In the genomic region with DNA sequence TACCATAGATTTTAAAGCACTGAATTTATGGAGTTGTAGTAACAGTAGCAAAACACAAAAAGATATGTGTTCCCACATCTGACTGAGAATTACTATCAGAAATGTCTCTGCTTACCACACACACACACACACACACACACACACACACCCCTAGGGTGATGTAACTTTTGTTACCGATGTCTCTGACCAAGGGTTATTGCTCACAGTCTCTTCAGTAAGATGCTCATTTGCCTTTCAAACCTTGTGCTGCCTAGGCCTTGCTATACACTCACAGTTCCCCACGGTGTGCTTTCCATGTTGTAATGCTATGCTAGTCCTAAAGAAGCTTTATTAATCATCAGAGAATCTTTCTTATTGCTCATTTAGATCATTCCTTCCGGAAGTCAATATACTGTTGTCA, we compare ENCODE assay signal across 27 mouse cellular contexts.
"Had no signal": no experiment of that assay in that cellular context is flagged by ENCODE, and none has a peak within 500 bp of the region (broad histone marks: within the 10 kb centered on the region; RNA-seq: fewer than 3 reads in every experiment).

No protein-coding gene starts in this region.

- H3K36me3 ChIP-seq: embryonic facial prominence, embryonic 15.5 days had no signal

- H3K9ac ChIP-seq: embryonic facial prominence, embryonic 12.5 days; embryonic facial prominence, embryonic 13.5 days; embryonic facial prominence, embryonic 15.5 days; forebrain, embryonic 12.5 days; forebrain, embryonic 13.5 days; forebrain, embryonic 15.5 days; forebrain, postnatal 0 days had no signal

- H3K4me3 ChIP-seq: embryonic facial prominence, embryonic 10.5 days; embryonic facial prominence, embryonic 12.5 days; embryonic facial prominence, embryonic 13.5 days; embryonic facial prominence, embryonic 15.5 days; erythroblast, embryonic 14.5 days; forebrain, embryonic 10.5 days; forebrain, embryonic 12.5 days; forebrain, embryonic 13.5 days; forebrain, embryonic 15.5 days; gastrocnemius, adult 2 months; heart, adult 2 months had no signal

- H3K27ac ChIP-seq: embryonic facial prominence, embryonic 10.5 days; embryonic facial prominence, embryonic 12.5 days; embryonic facial prominence, embryonic 13.5 days; embryonic facial prominence, embryonic 15.5 days; forebrain, embryonic 10.5 days; forebrain, embryonic 12.5 days; forebrain, embryonic 13.5 days; forebrain, embryonic 15.5 days; gastrocnemius, adult 2 months; heart, adult 2 months had no signal

- H3K4me1 ChIP-seq: embryonic facial prominence, embryonic 12.5 days; embryonic facial prominence, embryonic 15.5 days had no signal

- H3K9me3 ChIP-seq: embryonic facial prominence, embryonic 10.5 days; embryonic facial prominence, embryonic 12.5 days; embryonic facial prominence, embryonic 13.5 days; embryonic facial prominence, embryonic 15.5 days; forebrain, embryonic 10.5 days; forebrain, embryonic 12.5 days; forebrain, embryonic 13.5 days; forebrain, embryonic 15.5 days had no signal

- DNase-seq: cerebellum, adult 9-10 months; cerebellum, adult 9-11 months; cerebellum, postnatal 10 days; cerebellum, postnatal 14 days; cerebellum, postnatal 25 days; cerebellum, postnatal 36 days; embryo, embryonic 11 days; forebrain, postnatal 0 days; gastrocnemius, adult 2 months; gastrocnemius, postnatal 10 days; gastrocnemius, postnatal 14 days; gastrocnemius, postnatal 25 days; gastrocnemius, postnatal 36 days; heart, adult 11 months; heart, adult 18-20 months; heart, adult 2 months had no signal

- H3K4me2 ChIP-seq: embryonic facial prominence, embryonic 12.5 days; embryonic facial prominence, embryonic 13.5 days; embryonic facial prominence, embryonic 15.5 days; forebrain, embryonic 12.5 days; forebrain, embryonic 13.5 days; forebrain, embryonic 15.5 days had no signal

- H3K27me3 ChIP-seq: embryonic facial prominence, embryonic 12.5 days; embryonic facial prominence, embryonic 13.5 days; embryonic facial prominence, embryonic 15.5 days; forebrain, embryonic 12.5 days; forebrain, embryonic 13.5 days; forebrain, embryonic 15.5 days had no signal

- ATAC-seq: forebrain, embryonic 13.5 days; forebrain, embryonic 14.5 days; forebrain, embryonic 15.5 days; forebrain, embryonic 16.5 days; forebrain, postnatal 0 days had no signal
